Mouse (Mus musculus): ENCODE measurements around the gene Hk3. TPM values are rescaled to one million over a fixed set of nuclear protein-coding genes. Genes with fewer than 3 reads are reported as not detected.

Gene Hk3
- total RNA-seq, 2 experiments from 2014 or later: 19.6 to 38.5 TPM

GRCm38 (mm10) chr13:55005691-55006414 is 15.3 kb downstream of the Hk3 start:
- no peak for ATAC-seq (replicated peaks; ENCODE audit: low FRiP score, poor library complexity, severe bottlenecking)

GRCm38 (mm10) chr13:55004646-55005045 is 16.5 kb downstream of the Hk3 start:
- ATAC-seq (replicated peaks; ENCODE audit: low FRiP score, poor library complexity, severe bottlenecking): no peak

GRCm38 (mm10) chr13:55002090-55002489 is 19.1 kb downstream of the Hk3 start:
- ATAC-seq (replicated peaks; ENCODE audit: low FRiP score, poor library complexity, severe bottlenecking): no peak

GRCm38 (mm10) chr13:55000433-55000832 is 20.8 kb downstream of the Hk3 start:
- ATAC-seq (replicated peaks; ENCODE audit: low FRiP score, poor library complexity, severe bottlenecking): no peak

- ATAC-seq (replicated peaks; ENCODE audit: low FRiP score, poor library complexity, severe bottlenecking): no peak
These were observed 23.6 kb downstream of the Hk3 start for GRCm38 (mm10) chr13:54997568-54997967.

- ATAC-seq (replicated peaks; ENCODE audit: low FRiP score, poor library complexity, severe bottlenecking): no peak
These were observed 26.0 kb downstream of the Hk3 start for GRCm38 (mm10) chr13:54995161-54995560.

GRCm38 (mm10) chr13:54994576-54994975 is 26.6 kb downstream of the Hk3 start:
- ATAC-seq (replicated peaks; ENCODE audit: low FRiP score, poor library complexity, severe bottlenecking): no peak

GRCm38 (mm10) chr13:54992215-54992614 is 29.0 kb downstream of the Hk3 start:
- ATAC-seq (replicated peaks; ENCODE audit: low FRiP score, poor library complexity, severe bottlenecking): no peak

GRCm38 (mm10) chr13:54988181-54988760 is 32.9 kb downstream of the Hk3 start:
- no peak for ATAC-seq (replicated peaks; ENCODE audit: low FRiP score, poor library complexity, severe bottlenecking)

- no peak for ATAC-seq (replicated peaks; ENCODE audit: low FRiP score, poor library complexity, severe bottlenecking)
These were observed 33.8 kb downstream of the Hk3 start for GRCm38 (mm10) chr13:54987405-54987804.

GRCm38 (mm10) chr13:54983614-54984013 is 37.6 kb downstream of the Hk3 start:
- no peak for ATAC-seq (replicated peaks; ENCODE audit: low FRiP score, poor library complexity, severe bottlenecking)

- no peak for ATAC-seq (replicated peaks; ENCODE audit: low FRiP score, poor library complexity, severe bottlenecking)
These were observed 38.2 kb downstream of the Hk3 start for GRCm38 (mm10) chr13:54983001-54983400.

GRCm38 (mm10) chr13:54980957-54981356 is 40.2 kb downstream of the Hk3 start:
- no peak for ATAC-seq (replicated peaks; ENCODE audit: low FRiP score, poor library complexity, severe bottlenecking)

GRCm38 (mm10) chr13:54978804-54979203 is 42.4 kb downstream of the Hk3 start:
- ATAC-seq (replicated peaks; ENCODE audit: low FRiP score, poor library complexity, severe bottlenecking): no peak

- no peak for ATAC-seq (replicated peaks; ENCODE audit: low FRiP score, poor library complexity, severe bottlenecking)
These were observed 45.6 kb downstream of the Hk3 start for GRCm38 (mm10) chr13:54975546-54975945.

- ATAC-seq (replicated peaks; ENCODE audit: low FRiP score, poor library complexity, severe bottlenecking): no peak
These were observed 50.5 kb downstream of the Hk3 start for GRCm38 (mm10) chr13:54970521-54971247.

GRCm38 (mm10) chr13:54969513-54969912 is 51.7 kb downstream of the Hk3 start:
- ATAC-seq (replicated peaks; ENCODE audit: low FRiP score, poor library complexity, severe bottlenecking): no peak

GRCm38 (mm10) chr13:54968636-54969035 is 52.5 kb downstream of the Hk3 start:
- ATAC-seq (replicated peaks; ENCODE audit: low FRiP score, poor library complexity, severe bottlenecking): no peak

GRCm38 (mm10) chr13:54967501-54967900 is 53.7 kb downstream of the Hk3 start:
- no peak for ATAC-seq (replicated peaks; ENCODE audit: low FRiP score, poor library complexity, severe bottlenecking)

- no peak for ATAC-seq (replicated peaks; ENCODE audit: low FRiP score, poor library complexity, severe bottlenecking)
These were observed 55.9 kb downstream of the Hk3 start for GRCm38 (mm10) chr13:54965256-54965655.

GRCm38 (mm10) chr13:54960491-54960890 is 60.7 kb downstream of the Hk3 start:
- ATAC-seq (replicated peaks; ENCODE audit: low FRiP score, poor library complexity, severe bottlenecking): no peak

Measured in erythroblast, adult 5-6 weeks (primary cell).